Mouse (Mus musculus): ENCODE measurements around the gene Vmn1r130. TPM values are rescaled to one million over a fixed set of nuclear protein-coding genes. Genes with fewer than 3 reads are reported as not detected.
"Not testable (repeated sequence)": the region's sequence is repeated elsewhere in the genome, so short reads cannot be mapped to it uniquely, and the experiment has no call there.

Gene Vmn1r130
- polyA plus RNA-seq (2015; fragmentation: Nextera tagmentation; extraction: Ambion mirVana), result not detected in 2 replicates

GRCm38 (mm10) chr7:21511480-21511879 lies at the start of gene Vmn1r130:
Vmn1r130 (plus strand) TSS chr7:21511780.
- not testable (repeated sequence) for H3K27me3 ChIP-seq; H3K9me3 ChIP-seq; H3K4me2 ChIP-seq (replicated peaks); H3K36me3 ChIP-seq; ATAC-seq (replicated peaks); H3K27ac ChIP-seq (replicated peaks); H3K4me3 ChIP-seq; H3K4me1 ChIP-seq; H3K9ac ChIP-seq (replicated peaks)
- no CpG with 5 or more reads among the region's 3 CpGs for WGBS

DNA sequence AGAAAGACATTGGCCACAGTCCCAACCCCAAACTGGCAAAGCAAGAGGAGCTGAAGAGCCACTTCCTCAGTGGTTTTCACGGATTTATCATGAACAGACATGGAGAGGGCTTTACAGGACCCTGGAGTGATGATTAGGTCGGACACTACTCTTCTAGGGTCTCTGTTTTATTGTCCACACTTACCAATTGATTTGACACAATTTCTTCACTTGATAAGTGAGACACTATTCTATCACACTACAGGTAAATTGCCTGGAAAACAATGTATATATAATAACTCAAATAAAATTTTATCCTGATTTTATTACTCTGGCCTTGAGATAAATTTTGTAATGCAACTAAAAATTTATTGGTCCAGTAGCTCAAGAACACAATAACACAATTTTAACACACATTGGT lies 34.4 kb downstream of the Vmn1r130 start, which contains the start of gene Vmn1r131:
Gene Vmn1r131, minus strand, starts transcription at position 101 of the 400 bp plus-strand sequence.
- H3K4me1 ChIP-seq; H3K36me3 ChIP-seq; H3K9me3 ChIP-seq; H3K4me3 ChIP-seq; H3K4me2 ChIP-seq (replicated peaks); H3K9ac ChIP-seq (replicated peaks); H3K27me3 ChIP-seq; ATAC-seq (replicated peaks); H3K27ac ChIP-seq (replicated peaks): not testable (repeated sequence)
- WGBS, result no CpG with 5 or more reads among the region's 2 CpGs

Other genes starting within 250 kb of the Vmn1r130 start
- not detected in 2 replicates for gene Vmn1r125, start 239.6 kb upstream of the Vmn1r130 start, polyA plus RNA-seq (2015; fragmentation: Nextera tagmentation; extraction: Ambion mirVana)
- gene Vmn1r126, start 210.3 kb upstream of the Vmn1r130 start, polyA plus RNA-seq (2015; fragmentation: Nextera tagmentation; extraction: Ambion mirVana), result not detected in 2 replicates
- gene Vmn1r127, start 191.9 kb upstream of the Vmn1r130 start, polyA plus RNA-seq (2015; fragmentation: Nextera tagmentation; extraction: Ambion mirVana), result not detected in 2 replicates
- gene Vmn1r128, start 162.4 kb upstream of the Vmn1r130 start, polyA plus RNA-seq (2015; fragmentation: Nextera tagmentation; extraction: Ambion mirVana), result not detected in 2 replicates
- gene Vmn1r129, start 150.5 kb upstream of the Vmn1r130 start, polyA plus RNA-seq (2015; fragmentation: Nextera tagmentation; extraction: Ambion mirVana), result not detected in 2 replicates
- not detected in 2 replicates for gene Gm6882, start 79.0 kb upstream of the Vmn1r130 start, polyA plus RNA-seq (2015; fragmentation: Nextera tagmentation; extraction: Ambion mirVana)
- not detected in 2 replicates for gene Vmn1r131, start 34.3 kb downstream of the Vmn1r130 start, polyA plus RNA-seq (2015; fragmentation: Nextera tagmentation; extraction: Ambion mirVana)
- not detected in 2 replicates for gene Vmn1r132, start 102.3 kb downstream of the Vmn1r130 start, polyA plus RNA-seq (2015; fragmentation: Nextera tagmentation; extraction: Ambion mirVana)
- gene Gm4175, start 249.7 kb downstream of the Vmn1r130 start, polyA plus RNA-seq (2015; fragmentation: Nextera tagmentation; extraction: Ambion mirVana), result not detected in 2 replicates